Mouse (Mus musculus): ENCODE measurements around the gene Card10.

GRCm38 (mm10) chr15:78785258-78785657, 17.6 kb downstream of the Card10 start:
- no peak for TF ChIP-seq CTCF (IDR thresholded peaks at IDR 0.05; ENCODE audit: borderline replicate concordance, control insufficient read depth, extremely low read depth, insufficient read depth, low read length, poor library complexity)
- no peak for TF ChIP-seq POLR2A (IDR thresholded peaks at IDR 0.05; ENCODE audit: control insufficient read depth, extremely low read depth, insufficient read depth, low read length, poor library complexity)
